Mouse (Mus musculus): ENCODE measurements around the gene Ccdc85a. TPM values are rescaled to one million over a fixed set of nuclear protein-coding genes. Genes with fewer than 3 reads are reported as not detected.

Ccdc85a gene
- polyA plus RNA-seq, 1 experiment from 2014 or later = 1.5 TPM

Other genes with a start within 250 kb of the Ccdc85a start
- 0.25 TPM in 1 of 2 replicates, not detected in the other for gene Gm6685, start 244.5 kb downstream of the Ccdc85a start, polyA plus RNA-seq (2014; fragmentation: Nextera tagmentation; extraction: Ambion mirVana)